Mouse (Mus musculus): ENCODE results near the gene Mapk8ip2. TPM values are rescaled to one million over a fixed set of nuclear protein-coding genes. Genes with fewer than 3 reads are reported as not detected.

Gene Mapk8ip2
- polyA plus RNA-seq, 1 experiment from 2014 or later, result 54.9 TPM

- ATAC-seq (ENCODE audit: low FRiP score, low read depth), result no peak
- H3K36me3 ChIP-seq, result no peaks in the 10 kb centered on the region
- no peak overlapping the region for H3K4me2 ChIP-seq (replicated peaks)
- no peak overlapping the region for H3K4me3 ChIP-seq
- H3K9me3 ChIP-seq, result no peaks in the 10 kb centered on the region
- peaks cover 52% of the 10 kb centered on the region for H3K27me3 ChIP-seq
- 31% methylated on average over 2 of the region's 2 CpGs for WGBS
- H3K27ac ChIP-seq (replicated peaks), result no peak overlapping the region; the same call in 1 of the 2 replicates
- peaks cover 25% of the 10 kb centered on the region for H3K4me1 ChIP-seq
- H3K9ac ChIP-seq (replicated peaks), result no peak overlapping the region
Observed at GRCm38 (mm10) chr15:89496841-89497240, 43.1 kb downstream of the Mapk8ip2 start.

GRCm38 (mm10) chr15:89497391-89498048 is 43.8 kb downstream of the Mapk8ip2 start:
- Histone ChIP-seq H3K36me3 (no peaks in the 10 kb centered on the region), H3K4me2 (replicated peaks) (no peak overlapping the region), H3K4me3 (no peak overlapping the region), H3K27ac (replicated peaks) (no peak overlapping the region), H3K9me3 (no peaks in the 10 kb centered on the region), H3K27me3 (peaks cover 57% of the 10 kb centered on the region), H3K9ac (replicated peaks) (no peak overlapping the region), H3K4me1 (peaks cover 25% of the 10 kb centered on the region)
- no peak for ATAC-seq (ENCODE audit: low FRiP score, low read depth)
- WGBS, result 26% methylated on average over 4 of the region's 4 CpGs

GRCm38 (mm10) chr15:89498049-89498960 is 44.6 kb downstream of the Mapk8ip2 start:
- H3K4me3 ChIP-seq, result peak overlapping the region; percentile 89
- peak overlapping the region; percentile 84; the same call in 1 of the 2 replicates for H3K27ac ChIP-seq (replicated peaks)
- H3K4me1 ChIP-seq, result peaks cover 25% of the 10 kb centered on the region
- peaks cover 57% of the 10 kb centered on the region for H3K27me3 ChIP-seq
- H3K9me3 ChIP-seq, result no peaks in the 10 kb centered on the region
- 2% methylated on average over 41 of the region's 41 CpGs for WGBS
- H3K4me2 ChIP-seq (replicated peaks), result peak overlapping the region; percentile 81
- ATAC-seq (ENCODE audit: low FRiP score, low read depth), result no peak; the same call in 1 of the 2 replicates
- H3K9ac ChIP-seq (replicated peaks), result peak overlapping the region; percentile 91
- peaks cover 2% of the 10 kb centered on the region; the same call in 1 of the 2 replicates for H3K36me3 ChIP-seq

- Histone ChIP-seq H3K4me1 (peaks cover 25% of the 10 kb centered on the region), H3K27ac (replicated peaks) (peak within 1 kb of the TSS; percentile 84), H3K4me3 (peak within 1 kb of the TSS; percentile 89), H3K9me3 (no peaks in the 10 kb centered on the region), H3K27me3 (peaks cover 57% of the 10 kb centered on the region), H3K9ac (replicated peaks) (peak within 1 kb of the TSS; percentile 91), H3K4me2 (replicated peaks) (peak within 1 kb of the TSS; percentile 81), H3K36me3 (peaks cover 10% of the 10 kb centered on the region)
- ATAC-seq (ENCODE audit: low FRiP score, low read depth), result peak; percentile 47
- WGBS, result under 1% methylated on average over 29 of the region's 72 CpGs
Observed at GRCm38 (mm10) chr15:89498961-89499688, 45.4 kb downstream of the Mapk8ip2 start, which contains the start of gene Shank3. TSS of gene Shank3 (plus strand) at chr15:89499623.

GRCm38 (mm10) chr15:89499784-89500220 is 46.1 kb downstream of the Mapk8ip2 start:
- peak overlapping the region; percentile 89 for H3K4me3 ChIP-seq
- WGBS, result under 1% methylated on average over 49 of the region's 60 CpGs
- peaks cover 15% of the 10 kb centered on the region for H3K36me3 ChIP-seq
- peaks cover 57% of the 10 kb centered on the region for H3K27me3 ChIP-seq
- H3K27ac ChIP-seq (replicated peaks), result peak overlapping the region; percentile 84
- ATAC-seq (ENCODE audit: low FRiP score, low read depth), result peak; percentile 74
- peak overlapping the region; percentile 81 for H3K4me2 ChIP-seq (replicated peaks)
- H3K4me1 ChIP-seq, result peaks cover 25% of the 10 kb centered on the region
- no peaks in the 10 kb centered on the region for H3K9me3 ChIP-seq
- peak overlapping the region; percentile 91 for H3K9ac ChIP-seq (replicated peaks)

- H3K27me3 ChIP-seq, result peaks cover 57% of the 10 kb centered on the region
- peaks cover 15% of the 10 kb centered on the region for H3K36me3 ChIP-seq
- no peaks in the 10 kb centered on the region for H3K9me3 ChIP-seq
- H3K4me3 ChIP-seq, result peak overlapping the region; percentile 89
- ATAC-seq (ENCODE audit: low FRiP score, low read depth), result peak; percentile 56
- H3K4me2 ChIP-seq (replicated peaks), result peak overlapping the region; percentile 81
- H3K9ac ChIP-seq (replicated peaks), result peak overlapping the region; percentile 91
- WGBS, result under 1% methylated on average over 35 of the region's 35 CpGs
- H3K27ac ChIP-seq (replicated peaks), result peak overlapping the region; percentile 84; the same call in 1 of the 2 replicates
- H3K4me1 ChIP-seq, result peaks cover 25% of the 10 kb centered on the region
Observed at GRCm38 (mm10) chr15:89500221-89500791, 46.6 kb downstream of the Mapk8ip2 start.

- Histone ChIP-seq H3K4me3 (no peak overlapping the region), H3K9ac (replicated peaks) (no peak overlapping the region), H3K27ac (replicated peaks) (no peak overlapping the region), H3K36me3 (peaks cover 15% of the 10 kb centered on the region), H3K9me3 (no peaks in the 10 kb centered on the region), H3K4me2 (replicated peaks) (peak overlapping the region; percentile 81; the same call in 1 of the 2 replicates), H3K4me1 (peaks cover 20% of the 10 kb centered on the region), H3K27me3 (peaks cover 56% of the 10 kb centered on the region)
- ATAC-seq (ENCODE audit: low FRiP score, low read depth), result no peak
- WGBS, result 85% methylated on average over 3 of the region's 3 CpGs
Observed at GRCm38 (mm10) chr15:89501321-89501720, 47.6 kb downstream of the Mapk8ip2 start.

GRCm38 (mm10) chr15:89504838-89505237 is 51.1 kb downstream of the Mapk8ip2 start:
- 94% methylated on average over 9 of the region's 9 CpGs for WGBS
- Histone ChIP-seq H3K9ac (replicated peaks) (no peak overlapping the region), H3K4me2 (replicated peaks) (no peak overlapping the region), H3K27ac (replicated peaks) (no peak overlapping the region), H3K9me3 (no peaks in the 10 kb centered on the region), H3K4me1 (peaks cover 8% of the 10 kb centered on the region; the same call in 1 of the 2 replicates), H3K27me3 (peaks cover 23% of the 10 kb centered on the region), H3K4me3 (no peak overlapping the region), H3K36me3 (peaks cover 29% of the 10 kb centered on the region)
- no peak for ATAC-seq (ENCODE audit: low FRiP score, low read depth)

GRCm38 (mm10) chr15:89507751-89508150 is 54.0 kb downstream of the Mapk8ip2 start:
- no peak overlapping the region for H3K4me3 ChIP-seq
- 88% methylated on average over 8 of the region's 8 CpGs for WGBS
- no peak overlapping the region for H3K4me2 ChIP-seq (replicated peaks)
- H3K27ac ChIP-seq (replicated peaks), result no peak overlapping the region
- no peaks in the 10 kb centered on the region for H3K9me3 ChIP-seq
- ATAC-seq (ENCODE audit: low FRiP score, low read depth), result no peak
- H3K27me3 ChIP-seq, result no peaks in the 10 kb centered on the region
- peaks cover 29% of the 10 kb centered on the region for H3K36me3 ChIP-seq
- no peaks in the 10 kb centered on the region for H3K4me1 ChIP-seq
- no peak overlapping the region for H3K9ac ChIP-seq (replicated peaks)

- no peak overlapping the region for H3K4me3 ChIP-seq
- H3K9me3 ChIP-seq, result no peaks in the 10 kb centered on the region
- H3K4me2 ChIP-seq (replicated peaks), result no peak overlapping the region
- 80% methylated on average over 4 of the region's 4 CpGs for WGBS
- no peak overlapping the region for H3K9ac ChIP-seq (replicated peaks)
- H3K27me3 ChIP-seq, result no peaks in the 10 kb centered on the region
- ATAC-seq (ENCODE audit: low FRiP score, low read depth), result no peak
- no peak overlapping the region for H3K27ac ChIP-seq (replicated peaks)
- no peaks in the 10 kb centered on the region for H3K4me1 ChIP-seq
- H3K36me3 ChIP-seq, result peaks cover 1% of the 10 kb centered on the region; the same call in 1 of the 2 replicates
Observed at GRCm38 (mm10) chr15:89512679-89513078, 59.0 kb downstream of the Mapk8ip2 start.
